Mouse (Mus musculus) small intestine, adult 2 months (tissue): ENCODE measurements around the gene Gm45140.

Experiments used
- CTCF ChIP-seq: fragments of 200-500 bp; IDR thresholded peaks from 2 replicates; pipeline ENCODE4 v1.5.1; 2012; ENCODE audit warnings: low read depth, mild to moderate bottlenecking, control low read depth, inconsistent platforms, low read length, moderate library complexity, mixed read lengths; ENCODE audit not compliant: insufficient replicate concordance, insufficient read length; ENCODE audit errors: extremely low read depth
- POLR2A ChIP-seq: fragments of 200-500 bp; IDR thresholded peaks from 2 replicates; pipeline ENCODE4 v1.6.1; 2012; ENCODE audit warnings: low read depth, mild to moderate bottlenecking, control low read depth, inconsistent platforms, low read length, moderate library complexity

DNA sequence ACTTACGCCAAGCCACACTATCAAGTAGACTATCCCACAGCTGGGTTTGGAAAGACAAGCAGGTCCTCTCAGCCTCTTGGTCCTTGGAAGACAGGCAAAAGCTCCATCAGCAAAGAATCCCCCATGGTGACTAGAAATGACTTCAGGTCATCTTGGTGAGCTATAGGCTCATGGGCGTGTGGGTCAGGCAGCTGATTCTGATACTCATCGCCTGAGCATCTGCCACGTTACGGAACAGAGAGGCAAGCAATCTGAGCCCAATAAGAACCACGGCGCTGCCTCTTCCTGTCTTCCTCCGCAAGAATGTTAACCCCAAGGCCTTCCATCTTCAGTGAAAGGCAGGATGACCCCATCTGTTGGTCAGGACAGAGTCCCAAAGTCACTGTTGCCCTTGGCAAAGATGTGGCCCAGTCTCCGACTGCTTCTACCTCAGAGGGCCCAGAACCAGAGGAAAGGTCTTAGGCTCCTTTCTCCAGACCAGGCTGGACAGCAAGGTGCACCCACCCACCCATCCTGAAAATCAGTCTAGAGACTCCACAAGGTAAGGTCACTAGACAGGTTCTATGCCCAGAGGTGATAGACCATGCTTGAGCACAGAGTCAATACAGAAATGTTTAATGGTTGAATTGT is 47.2 kb downstream of the Gm45140 start:
- TF ChIP-seq POLR2A (no peak), CTCF (no peak)
